Mouse (Mus musculus) CH12.LX (cell line): ENCODE results near the gene Hcn3. TPM values are rescaled to one million over a fixed set of nuclear protein-coding genes. Genes with fewer than 3 reads are reported as not detected.

ENCODE experiments used
- DNase-seq: peaks from one replicate; pipeline ENCODE4 v3.0.0-alpha.2; 2013; ENCODE audit errors: extremely low read depth
- H3K27ac ChIP-seq: 2 replicates; pipeline ENCODE4 v1.5.1; 2012; ENCODE audit warnings: low read depth, mild to moderate bottlenecking, control low read depth, moderate library complexity; ENCODE audit not compliant: insufficient read depth
- H3K27me3 ChIP-seq: replicated peaks from 2 replicates; pipeline ENCODE3; 2012; ENCODE audit warnings: inconsistent platforms
- H3K36me3 ChIP-seq, 2 experiments: replicated peaks in 1 of 2; 2 replicates each; pipeline versions ENCODE3 to v1.6.1; 2012; ENCODE audit warnings: inconsistent platforms in 1 of 2, low read length in 1 of 2, mild to moderate bottlenecking in 1 of 2, mixed read lengths in 1 of 2, moderate library complexity in 1 of 2; ENCODE audit not compliant: control insufficient read depth in 1 of 2, insufficient read depth in 1 of 2
- H3K4me1 ChIP-seq, 2 experiments: 2 replicates each; pipeline ENCODE4 v1.6.1; 2012; ENCODE audit warnings: inconsistent platforms in 1 of 2, moderate library complexity in 1 of 2; ENCODE audit not compliant: insufficient read depth in 2 of 2, control insufficient read depth in 1 of 2
- H3K4me2 ChIP-seq: 2 replicates; pipeline ENCODE4 v1.6.1; 2012; ENCODE audit warnings: low read depth, mild to moderate bottlenecking, control low read depth; ENCODE audit not compliant: poor library complexity, insufficient read depth, severe bottlenecking
- H3K4me3 ChIP-seq, 3 experiments: fragments of 150-350 bp in 1 of 3; sonication (generic) in 1 of 3; replicated peaks in 1 of 3; 2 replicates each; pipeline versions ENCODE3 to v1.5.1; 2011 to 2012; ENCODE audit warnings: low read depth in 2 of 3, low read length in 2 of 3, mild to moderate bottlenecking in 2 of 3, moderate library complexity in 2 of 3, control low read depth in 1 of 3, improper control_type of control experiment in 1 of 3, inconsistent platforms in 1 of 3, mixed read lengths in 1 of 3; ENCODE audit not compliant: poor library complexity in 1 of 3
- H3K79me2 ChIP-seq: replicated peaks from 2 replicates; pipeline ENCODE4 v1.6.1; 2012; ENCODE audit warnings: mild to moderate bottlenecking, moderate library complexity; ENCODE audit not compliant: control insufficient read depth, poor library complexity, insufficient read depth, severe bottlenecking; ENCODE audit errors: extremely low read depth
- H3K9ac ChIP-seq: 2 replicates; pipeline ENCODE4 v1.6.1; 2012; ENCODE audit warnings: low read depth, mild to moderate bottlenecking, control low read depth, moderate library complexity; ENCODE audit not compliant: insufficient read depth
- H3K9me3 ChIP-seq: replicated peaks from 2 replicates; pipeline ENCODE3; 2012; ENCODE audit warnings: low read length, inconsistent platforms, mixed read lengths
- CHD1 ChIP-seq: IDR thresholded peaks from 2 replicates; pipeline ENCODE4 v1.6.1; 2012; ENCODE audit warnings: low read depth, low read length, improper control_type of control experiment, inconsistent platforms
- HCFC1 ChIP-seq: IDR thresholded peaks from 2 replicates; pipeline ENCODE4 v1.6.1; 2012; ENCODE audit warnings: low read depth, mild to moderate bottlenecking, inconsistent platforms, low read length, improper control_type of control experiment
- IRF4 ChIP-seq: IDR thresholded peaks from 2 replicates; pipeline ENCODE4 v1.6.1; 2014; ENCODE audit warnings: low read depth, mild to moderate bottlenecking, inconsistent platforms, low read length, improper control_type of control experiment
- KAT2A ChIP-seq: IDR thresholded peaks from 2 replicates; pipeline ENCODE4 v1.6.1; 2012; ENCODE audit warnings: low read length, improper control_type of control experiment, inconsistent platforms; ENCODE audit not compliant: insufficient replicate concordance
- MAFK ChIP-seq: IDR thresholded peaks from 2 replicates; pipeline ENCODE4 v1.6.1; 2011; ENCODE audit warnings: low read length, improper control_type of control experiment; ENCODE audit not compliant: insufficient replicate concordance
- MAX ChIP-seq: IDR thresholded peaks from 2 replicates; pipeline ENCODE4 v1.6.1; 2011; ENCODE audit warnings: low read length, improper control_type of control experiment
- NRF1 ChIP-seq: IDR thresholded peaks from 2 replicates; pipeline ENCODE4 v1.6.1; 2014; ENCODE audit warnings: low read depth, mild to moderate bottlenecking, inconsistent platforms, low read length, improper control_type of control experiment, moderate library complexity
- POLR2A ChIP-seq: IDR thresholded peaks from 2 replicates; pipeline ENCODE4 v1.6.1; 2011; ENCODE audit warnings: low read depth, mild to moderate bottlenecking, improper control_type of control experiment, low read length
- POLR2AphosphoS2 ChIP-seq: IDR thresholded peaks from 2 replicates; pipeline ENCODE4 v1.6.1; 2011; ENCODE audit warnings: low read depth, low read length, improper control_type of control experiment
- SMC3 ChIP-seq: IDR thresholded peaks from 2 replicates; pipeline ENCODE4 v1.6.1; 2011; ENCODE audit warnings: low read depth, low read length, improper control_type of control experiment
- TBP ChIP-seq: conservative IDR thresholded peaks from 2 replicates; pipeline ENCODE4 v1.6.1; 2011; ENCODE audit warnings: low read depth, low read length, improper control_type of control experiment
- UBTF ChIP-seq: IDR thresholded peaks from 2 replicates; pipeline ENCODE4 v1.6.1; 2012; ENCODE audit warnings: low read depth, mild to moderate bottlenecking, inconsistent platforms, low read length, improper control_type of control experiment, moderate library complexity
- USF2 ChIP-seq: conservative IDR thresholded peaks from 2 replicates; pipeline ENCODE4 v1.6.1; 2011; ENCODE audit warnings: low read depth, low read length, improper control_type of control experiment
- ZC3H11A ChIP-seq: IDR thresholded peaks from 2 replicates; pipeline ENCODE4 v1.6.1; 2012; ENCODE audit warnings: low read depth, mild to moderate bottlenecking, inconsistent platforms, low read length, improper control_type of control experiment
- ZMIZ1 ChIP-seq: IDR thresholded peaks from 2 replicates; pipeline ENCODE4 v1.6.1; 2012; ENCODE audit warnings: low read depth, mild to moderate bottlenecking, inconsistent platforms, low read length, improper control_type of control experiment
- dilution Hi-C: fragments of 300-500 bp; cut with MboI; formaldehyde crosslinking; loops from 2 replicates; pipeline ENCODE4 v1.14.3; 2020; ENCODE audit warnings: low sequenced_read_pairs; ENCODE audit not compliant: extremely low pct_unique_long_range_greater_than_20kb, extremely low pct_ligation_motif_present
- in situ Hi-C: fragments of 300-500 bp; cut with MboI; formaldehyde crosslinking; loops from 3 replicates; pipeline ENCODE4 v1.14.3; 2019; ENCODE audit warnings: low sequenced_read_pairs, low pct_ligation_motif_present, low pct_unique_long_range_greater_than_20kb, mixed read lengths
- polyA plus RNA-seq: library from polyadenylated mRNA; unstranded; fragments of >175 nt; gene quantifications from 2 replicates; pipeline ENCODE4 v1.2.1, GENCODE M21; 2012; ENCODE audit warnings: low read depth; ENCODE audit not compliant: insufficient read length
- total RNA-seq, 2 experiments: library from RNA; depleted of rRNA; stranded (reverse); fragments of 300-350 nt in 1 of 2; fragments of >200 nt in 1 of 2; gene quantifications; 2 replicates each; pipeline ENCODE4 v1.2.3; 2012 to 2014

Hcn3 gene
- total and polyA plus RNA-seq, 3 experiments = 1.7 to 3.2 (median 2.0) TPM

- DNase-seq = no peak
- peaks cover 21 to 54% of the 10 kb centered on the region in 2 experiments for H3K36me3 ChIP-seq
- TF ChIP-seq POLR2AphosphoS2 (no peak), CHD1 (no peak), UBTF (no peak), NRF1 (no peak), ZC3H11A (no peak), POLR2A (no peak), USF2 (no peak)
- TF ChIP-seq, all 38 proteins: peak for 0
- Histone ChIP-seq H3K4me3 (no peak overlapping the region), H3K27me3 (no peaks in the 10 kb centered on the region), H3K27ac (no peak overlapping the region), H3K9ac (no peak overlapping the region), H3K9me3 (no peaks in the 10 kb centered on the region), H3K4me1 (peaks cover 0 to 3% of the 10 kb centered on the region in 2 experiments; a peak in 2 of 4 replicates), H3K4me2 (no peak overlapping the region), H3K79me2 (no peaks in the 10 kb centered on the region)
- in situ Hi-C loops (no loop called here), dilution Hi-C loops (no loop called here)
These were observed 30.4 kb upstream of the Hcn3 start for GRCm38 (mm10) chr3:89190436-89190835.

DNA sequence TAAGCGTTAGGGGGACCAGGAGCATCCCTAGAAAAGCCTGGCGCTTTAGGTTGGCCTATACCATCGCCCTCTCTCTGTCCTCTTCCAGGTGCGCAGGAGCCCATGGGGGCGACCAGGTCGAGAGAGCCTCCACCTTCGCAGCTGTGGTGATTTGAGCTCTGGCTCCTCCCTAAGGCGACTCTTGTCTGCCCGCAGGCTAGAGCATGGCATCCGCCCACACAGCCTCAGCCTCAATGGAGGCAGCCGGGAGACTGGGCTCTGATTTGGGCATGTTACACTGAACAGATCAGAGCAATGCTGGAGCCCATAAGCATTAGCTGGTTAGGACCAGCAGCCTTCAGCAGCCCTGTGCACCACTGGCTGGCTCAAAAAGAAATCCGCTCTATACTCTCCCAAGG is 28.5 kb upstream of the Hcn3 start:
- H3K9me3 ChIP-seq = no peaks in the 10 kb centered on the region
- no peak overlapping the region for H3K9ac ChIP-seq
- DNase-seq = no peak
- no peak overlapping the region for H3K27ac ChIP-seq
- no peaks in the 10 kb centered on the region for H3K27me3 ChIP-seq
- in situ Hi-C loops (no loop called here), dilution Hi-C loops (no loop called here)
- no peaks in the 10 kb centered on the region for H3K4me1 ChIP-seq
- H3K4me2 ChIP-seq = no peak overlapping the region
- no peaks in the 10 kb centered on the region for H3K79me2 ChIP-seq
- TF ChIP-seq HCFC1 (no peak), POLR2A (no peak), ZMIZ1 (no peak), KAT2A (no peak), SMC3 (no peak), CHD1 (no peak), TBP (no peak), MAX (no peak), USF2 (no peak), IRF4 (no peak), MAFK (no peak)
- peaks cover 21 to 72% of the 10 kb centered on the region in 2 experiments for H3K36me3 ChIP-seq
- no peak overlapping the region for H3K4me3 ChIP-seq
